Mouse (Mus musculus): ENCODE measurements around the gene Smc6. TPM values are rescaled to one million over a fixed set of nuclear protein-coding genes. Genes with fewer than 3 reads are reported as not detected.

Gene Smc6
- polyA plus RNA-seq, 1 experiment from 2014 or later: 111 TPM

Small RNA genes lying within 50 kb of the gene (microRNA-seq; reads per million reads assigned to microRNA genes)
- 0.54 reads per million for gene Mir7675 (ENCODE audit: borderline number of aligned reads)

Other genes starting within 250 kb of the Smc6 start
- 0.50 and 0.66 TPM in 2 replicates for gene Kcns3, start 114.8 kb upstream of the Smc6 start, polyA plus RNA-seq (2014; fragmentation: Nextera tagmentation; extraction: Ambion mirVana)
- not detected in 2 replicates for gene Msgn1, start 56.9 kb upstream of the Smc6 start, polyA plus RNA-seq (2014; fragmentation: Nextera tagmentation; extraction: Ambion mirVana)
- gene Gen1, start 85 bp upstream of the Smc6 start, polyA plus RNA-seq (2014; fragmentation: Nextera tagmentation; extraction: Ambion mirVana): 8.8 and 17.8 TPM in 2 replicates
- 31.2 and 36.1 TPM in 2 replicates for gene Vsnl1, start 170.7 kb downstream of the Smc6 start, polyA plus RNA-seq (2014; fragmentation: Nextera tagmentation; extraction: Ambion mirVana)
- gene Rad51ap2, start 190.2 kb downstream of the Smc6 start, polyA plus RNA-seq (2014; fragmentation: Nextera tagmentation; extraction: Ambion mirVana): 0.33 and 0.44 TPM in 2 replicates